Mouse (Mus musculus): ENCODE results near the gene Olfr577.

DNA sequence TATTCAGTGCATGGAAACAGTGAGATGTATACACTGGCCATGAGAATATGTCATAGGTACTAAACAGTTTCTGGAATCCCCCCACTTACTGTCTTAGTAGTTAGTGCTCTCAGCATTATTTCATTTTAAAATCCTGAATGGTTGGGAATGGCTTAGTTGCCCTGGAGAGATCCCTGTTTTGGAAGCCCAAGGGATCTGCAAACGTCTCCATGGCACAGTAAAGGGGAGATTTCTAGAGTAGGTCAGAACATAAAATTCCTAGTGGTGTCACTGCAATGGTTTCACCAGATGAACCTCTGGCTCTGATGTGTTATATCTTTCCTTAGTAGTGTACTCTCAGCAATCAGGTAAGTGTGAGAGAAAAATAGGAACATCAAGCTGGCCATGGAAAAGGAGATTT, 51.6 kb downstream of the Olfr577 start, which contains the start of gene Olfr572:
- TF ChIP-seq CTCF (conservative IDR thresholded peaks at IDR 0.05; ENCODE audit: low read length) (no peak), NANOG (IDR thresholded peaks at IDR 0.05; ENCODE audit: borderline replicate concordance, low read length) (no peak)

Data from E14TG2a.4 (cell line).